Mouse (Mus musculus): ENCODE results near the gene Tmem203.

GRCm38 (mm10) chr2:25221331-25221772 is 33.9 kb upstream of the Tmem203 start:
- TF ChIP-seq CTCF (IDR thresholded peaks at IDR 0.05; ENCODE audit: low read depth) (no peak), EP300 (optimal IDR thresholded peaks at IDR 0.05) (no peak)
